Mouse (Mus musculus): ENCODE measurements at regions not wholly inside any gene's neighbourhood (a gene's known extent, or its start where the extent isn't known, plus 50 kb on each side); places are given as distances from the start of the nearest gene placed in this dataset.

DNA sequence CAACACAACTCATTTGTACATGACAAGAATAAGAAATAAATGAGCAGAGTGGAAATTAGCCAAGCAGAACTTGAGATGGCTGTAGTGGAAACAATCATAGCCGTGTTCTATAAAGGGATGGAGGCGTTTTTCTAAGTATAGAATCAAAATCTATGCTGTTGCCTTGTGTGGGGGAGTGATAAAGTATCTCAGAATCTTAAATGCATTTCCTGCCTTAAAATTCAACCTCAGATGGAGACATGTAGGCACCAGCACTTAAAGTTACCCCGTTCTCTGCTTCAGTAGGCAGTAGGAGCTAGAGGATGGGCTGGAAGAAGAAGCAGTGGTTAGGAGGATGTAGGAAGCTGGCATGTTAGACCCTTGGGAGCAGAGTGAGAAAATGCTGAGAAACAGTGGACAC is 386.7 kb downstream of the Ptprc start:
- intact Hi-C loops (cut with DNase I), result no loop called here
- WGBS, result 46% methylated on average over 3 of the region's 3 CpGs
- Histone ChIP-seq H3K27me3 (ENCODE audit: control insufficient read depth, insufficient read depth, low read length) (no peaks in the 10 kb centered on the region), H3K79me2 (replicated peaks; ENCODE audit: control insufficient read depth, insufficient read depth, low read length) (no peaks in the 10 kb centered on the region), H3K36me3 (ENCODE audit: control insufficient read depth, insufficient read depth, low read length) (no peaks in the 10 kb centered on the region), H3K4me3 (no peak overlapping the region), H3K27ac (no peak overlapping the region), H3K9ac (ENCODE audit: low read depth, low read length) (no peak overlapping the region), H3K4me1 (ENCODE audit: control insufficient read depth, insufficient read depth, low read length) (no peaks in the 10 kb centered on the region; the same call in none of the 2 replicates)
- TF ChIP-seq POLR2A (IDR thresholded peaks at IDR 0.05; ENCODE audit: insufficient read depth, low read depth, low read length) (no peak), EP300 (IDR thresholded peaks at IDR 0.05; ENCODE audit: insufficient read depth, low read depth, low read length) (no peak), CTCF (IDR thresholded peaks at IDR 0.05) (no peak)
- no peak for DNase-seq

- Histone ChIP-seq H3K27ac (no peak overlapping the region), H3K36me3 (ENCODE audit: control insufficient read depth, insufficient read depth, low read length) (no peaks in the 10 kb centered on the region), H3K4me1 (ENCODE audit: control insufficient read depth, insufficient read depth, low read length) (no peaks in the 10 kb centered on the region; the same call in none of the 2 replicates), H3K4me3 (no peak overlapping the region), H3K9ac (ENCODE audit: low read depth, low read length) (no peak overlapping the region), H3K27me3 (ENCODE audit: control insufficient read depth, insufficient read depth, low read length) (no peaks in the 10 kb centered on the region), H3K79me2 (replicated peaks; ENCODE audit: control insufficient read depth, insufficient read depth, low read length) (no peaks in the 10 kb centered on the region)
- no peak for DNase-seq
- TF ChIP-seq CTCF (IDR thresholded peaks at IDR 0.05), result no peak
- no peak for TF ChIP-seq EP300 (IDR thresholded peaks at IDR 0.05; ENCODE audit: insufficient read depth, low read depth, low read length)
- no peak for TF ChIP-seq POLR2A (IDR thresholded peaks at IDR 0.05; ENCODE audit: insufficient read depth, low read depth, low read length)
- intact Hi-C loops (cut with DNase I), result no loop called here
Measured at GRCm38 (mm10) chr1:137786653-137787052, 388.9 kb downstream of the Ptprc start.

DNA sequence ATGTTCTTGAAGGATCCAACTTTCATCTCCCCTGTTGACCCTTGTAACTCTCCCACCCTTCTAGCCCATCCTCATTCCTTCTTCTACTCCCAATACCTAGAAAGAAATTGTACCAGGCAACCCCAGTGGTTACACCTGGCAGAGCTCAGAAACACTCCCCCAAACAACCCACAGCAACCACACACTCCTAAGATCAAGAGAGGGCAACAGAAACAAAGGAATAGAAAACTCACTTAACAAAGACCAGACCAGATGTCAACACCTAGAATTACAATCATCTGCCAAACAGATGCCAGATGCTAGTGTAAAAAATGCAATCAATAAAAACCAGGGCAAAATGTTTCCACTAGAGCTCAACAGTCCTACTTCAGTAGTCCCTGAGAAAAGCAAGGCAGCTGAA is 400.9 kb downstream of the Ptprc start:
- TF ChIP-seq CTCF (IDR thresholded peaks at IDR 0.05) (no peak), EP300 (IDR thresholded peaks at IDR 0.05; ENCODE audit: insufficient read depth, low read depth, low read length) (no peak), POLR2A (IDR thresholded peaks at IDR 0.05; ENCODE audit: insufficient read depth, low read depth, low read length) (no peak)
- no peaks in the 10 kb centered on the region for H3K27me3 ChIP-seq (ENCODE audit: control insufficient read depth, insufficient read depth, low read length)
- DNase-seq, result no peak
- no peak overlapping the region for H3K27ac ChIP-seq
- H3K79me2 ChIP-seq (replicated peaks; ENCODE audit: control insufficient read depth, insufficient read depth, low read length), result no peaks in the 10 kb centered on the region
- no peaks in the 10 kb centered on the region for H3K36me3 ChIP-seq (ENCODE audit: control insufficient read depth, insufficient read depth, low read length)
- no peak overlapping the region for H3K9ac ChIP-seq (ENCODE audit: low read depth, low read length)
- no peaks in the 10 kb centered on the region for H3K4me1 ChIP-seq (ENCODE audit: control insufficient read depth, insufficient read depth, low read length)
- H3K4me3 ChIP-seq, result no peak overlapping the region
- intact Hi-C loops (cut with DNase I), result no loop called here

- 84% methylated on average over 4 of the region's 4 CpGs for WGBS
- Histone ChIP-seq H3K27me3 (ENCODE audit: control insufficient read depth, insufficient read depth, low read length) (no peaks in the 10 kb centered on the region), H3K36me3 (ENCODE audit: control insufficient read depth, insufficient read depth, low read length) (no peaks in the 10 kb centered on the region), H3K4me1 (ENCODE audit: control insufficient read depth, insufficient read depth, low read length) (no peaks in the 10 kb centered on the region), H3K4me3 (no peak overlapping the region), H3K9ac (ENCODE audit: low read depth, low read length) (no peak overlapping the region), H3K79me2 (replicated peaks; ENCODE audit: control insufficient read depth, insufficient read depth, low read length) (no peaks in the 10 kb centered on the region), H3K27ac (no peak overlapping the region)
- TF ChIP-seq POLR2A (IDR thresholded peaks at IDR 0.05; ENCODE audit: insufficient read depth, low read depth, low read length) (no peak), CTCF (IDR thresholded peaks at IDR 0.05) (no peak), EP300 (IDR thresholded peaks at IDR 0.05; ENCODE audit: insufficient read depth, low read depth, low read length) (no peak)
- intact Hi-C loops (cut with DNase I), result no loop called here
- no peak for DNase-seq
Measured at GRCm38 (mm10) chr1:137760797-137761196, 414.7 kb downstream of the Ptprc start.

- WGBS, result 68% methylated on average over 7 of the region's 7 CpGs
- DNase-seq, result peak in 1 of 2 experiments; percentile 11
- Histone ChIP-seq H3K9ac (ENCODE audit: low read depth, low read length) (no peak overlapping the region), H3K79me2 (replicated peaks; ENCODE audit: control insufficient read depth, insufficient read depth, low read length) (no peaks in the 10 kb centered on the region), H3K36me3 (ENCODE audit: control insufficient read depth, insufficient read depth, low read length) (no peaks in the 10 kb centered on the region), H3K4me3 (no peak overlapping the region), H3K4me1 (ENCODE audit: control insufficient read depth, insufficient read depth, low read length) (no peaks in the 10 kb centered on the region), H3K27me3 (ENCODE audit: control insufficient read depth, insufficient read depth, low read length) (no peaks in the 10 kb centered on the region), H3K27ac (no peak overlapping the region)
- intact Hi-C loops (cut with DNase I), result no loop called here
- TF ChIP-seq POLR2A (IDR thresholded peaks at IDR 0.05; ENCODE audit: insufficient read depth, low read depth, low read length) (no peak), CTCF (IDR thresholded peaks at IDR 0.05) (no peak), EP300 (IDR thresholded peaks at IDR 0.05; ENCODE audit: insufficient read depth, low read depth, low read length) (no peak)
Measured at GRCm38 (mm10) chr1:137751446-137751961, 424.0 kb downstream of the Ptprc start.

DNA sequence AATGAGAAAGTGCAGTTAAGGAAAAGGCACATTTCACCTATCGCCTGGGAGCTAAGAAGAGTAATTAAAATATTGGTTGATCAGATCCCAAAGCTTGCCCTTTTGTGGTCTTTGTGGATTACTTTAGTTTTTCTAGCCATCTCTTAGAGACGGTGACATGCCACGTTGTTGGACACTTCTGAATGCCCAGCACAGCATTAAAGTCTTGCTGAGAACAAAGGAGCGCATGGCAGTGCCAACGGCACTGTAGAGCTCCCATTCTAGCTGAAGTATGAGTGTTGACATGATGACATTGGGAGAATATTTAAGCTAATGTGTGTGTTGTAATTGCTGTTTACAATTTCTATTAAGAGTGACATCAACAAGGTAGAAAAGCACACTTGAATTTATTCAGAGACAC is 424.6 kb downstream of the Ptprc start:
- no peak overlapping the region for H3K4me3 ChIP-seq
- H3K27me3 ChIP-seq (ENCODE audit: control insufficient read depth, insufficient read depth, low read length), result no peaks in the 10 kb centered on the region
- intact Hi-C loops (cut with DNase I), result no loop called here
- H3K9ac ChIP-seq (ENCODE audit: low read depth, low read length), result no peak overlapping the region
- WGBS, result 82% methylated on average over 5 of the region's 5 CpGs
- no peaks in the 10 kb centered on the region for H3K4me1 ChIP-seq (ENCODE audit: control insufficient read depth, insufficient read depth, low read length)
- H3K27ac ChIP-seq, result no peak overlapping the region
- H3K79me2 ChIP-seq (replicated peaks; ENCODE audit: control insufficient read depth, insufficient read depth, low read length), result no peaks in the 10 kb centered on the region; the same call in 1 of the 2 replicates
- TF ChIP-seq CTCF (IDR thresholded peaks at IDR 0.05), result no peak
- no peak for TF ChIP-seq POLR2A (IDR thresholded peaks at IDR 0.05; ENCODE audit: insufficient read depth, low read depth, low read length)
- TF ChIP-seq EP300 (IDR thresholded peaks at IDR 0.05; ENCODE audit: insufficient read depth, low read depth, low read length), result no peak
- H3K36me3 ChIP-seq (ENCODE audit: control insufficient read depth, insufficient read depth, low read length), result no peaks in the 10 kb centered on the region
- DNase-seq, result no peak
